Mouse (Mus musculus) E14TG2a.4 (cell line): ENCODE results near the gene Gm45234.
A peak's percentile ranks its signal among the peaks of the same experiment; 100 is the strongest.

Experiments
- H3K27me3 ChIP-seq: 2 replicates; pipeline ENCODE4 v1.6.1; 2014; ENCODE audit warnings: low read length, control low read depth; ENCODE audit not compliant: insufficient read depth
- H3K36me3 ChIP-seq: 2 replicates; pipeline ENCODE4 v1.6.1; 2014; ENCODE audit warnings: low read length, control low read depth; ENCODE audit not compliant: insufficient read depth
- H3K4me1 ChIP-seq: replicated peaks from 2 replicates; pipeline ENCODE4 v1.6.1; 2014; ENCODE audit warnings: low read depth, low read length, control low read depth
- H3K4me3 ChIP-seq: replicated peaks from 2 replicates; pipeline ENCODE4 v1.5.1; 2014; ENCODE audit warnings: mild to moderate bottlenecking, low read length
- H3K9me3 ChIP-seq: 2 replicates; pipeline ENCODE4 v1.6.1; 2014; ENCODE audit warnings: low read length, control low read depth
- CTCF ChIP-seq: conservative IDR thresholded peaks from 2 replicates; pipeline ENCODE4 v1.5.1; 2014; ENCODE audit warnings: low read length
- NANOG ChIP-seq: IDR thresholded peaks from 2 replicates; pipeline ENCODE4 v1.6.1; 2014; ENCODE audit warnings: borderline replicate concordance, low read length, mixed read lengths
- POU5F1 ChIP-seq: IDR thresholded peaks from 2 replicates; pipeline ENCODE4 v1.6.1; 2014; ENCODE audit warnings: low read length, borderline replicate concordance

The Gm45234 gene

DNA sequence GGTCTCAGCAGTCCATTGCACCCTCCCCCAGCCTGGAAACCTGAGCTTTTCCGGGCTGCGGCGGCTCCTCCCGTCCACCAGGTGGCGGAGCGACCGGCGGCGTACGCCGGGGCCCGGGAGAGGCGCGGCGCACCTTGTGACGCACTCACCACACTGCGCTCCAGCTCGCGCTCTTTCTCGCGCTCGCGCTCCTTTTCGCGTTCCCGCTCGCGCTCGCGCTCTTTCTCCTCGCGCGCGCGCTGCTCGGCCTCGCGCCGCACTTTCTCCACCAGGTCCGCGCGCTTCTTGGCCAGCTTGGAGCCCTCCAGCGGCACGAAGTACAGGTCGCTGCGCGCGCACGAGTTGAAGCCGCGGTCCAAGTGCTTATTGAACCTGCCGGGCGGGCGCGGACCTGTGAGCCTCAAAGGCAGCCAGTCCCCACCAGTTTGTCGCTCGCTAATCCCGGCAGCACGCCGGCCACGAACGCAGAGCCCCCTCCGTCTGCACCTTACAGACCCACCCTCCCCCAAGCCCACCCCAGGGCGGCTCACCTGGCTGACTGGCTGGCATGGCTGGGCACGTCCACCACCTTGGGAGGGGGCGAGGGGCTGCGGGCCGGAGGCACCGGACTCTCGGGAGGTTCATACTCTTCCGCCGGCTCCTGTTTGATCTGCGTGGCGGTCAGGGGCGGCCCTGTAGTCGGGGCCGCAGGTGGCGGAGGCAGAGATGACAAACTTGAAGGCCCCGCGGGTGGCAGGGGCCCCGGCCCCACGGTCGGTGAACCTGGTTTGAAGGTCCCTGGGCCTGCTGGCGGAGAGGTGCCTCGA is 10.1 kb downstream of the Gm45234 start:
- Histone ChIP-seq H3K4me3 (peak overlapping the region; percentile 82), H3K27me3 (peaks cover 11% of the 10 kb centered on the region), H3K4me1 (peaks cover 82% of the 10 kb centered on the region), H3K36me3 (peaks cover 50% of the 10 kb centered on the region), H3K9me3 (no peaks in the 10 kb centered on the region)
- TF ChIP-seq CTCF (no peak), POU5F1 (no peak), NANOG (no peak)

DNA sequence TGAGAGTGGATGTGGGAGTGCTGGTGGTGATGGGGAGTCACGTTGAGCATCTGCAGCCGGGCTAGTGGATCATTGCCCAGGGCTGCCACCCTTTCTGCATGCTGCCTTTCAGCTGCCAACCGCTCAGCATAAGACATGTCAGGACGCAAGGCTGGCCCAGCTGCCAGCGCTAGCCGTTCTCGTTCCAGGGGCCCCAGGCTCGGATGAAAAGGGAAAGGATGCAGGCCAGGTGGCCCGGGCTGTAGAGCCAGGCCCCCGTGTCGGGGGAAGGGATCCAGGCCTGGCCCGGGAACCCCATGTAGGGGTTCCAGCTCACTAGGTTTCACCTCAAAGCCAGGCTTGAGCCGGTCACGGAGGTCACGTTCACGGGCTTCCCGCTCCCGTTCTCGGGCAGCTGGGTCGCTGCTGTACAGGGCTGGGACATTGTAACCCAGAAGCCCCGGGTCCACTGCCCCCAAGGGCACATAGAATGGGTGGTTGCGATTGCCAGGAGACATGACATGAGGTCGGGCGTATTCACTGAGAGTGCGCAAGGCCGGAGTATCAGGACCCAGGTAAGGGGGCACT is 11.0 kb downstream of the Gm45234 start:
- H3K9me3 ChIP-seq, result no peaks in the 10 kb centered on the region
- peak overlapping the region; percentile 82 for H3K4me3 ChIP-seq
- TF ChIP-seq CTCF, result no peak
- TF ChIP-seq POU5F1, result no peak
- no peak for TF ChIP-seq NANOG
- peaks cover 7% of the 10 kb centered on the region for H3K27me3 ChIP-seq
- H3K36me3 ChIP-seq, result peaks cover 45% of the 10 kb centered on the region
- H3K4me1 ChIP-seq, result peaks cover 80% of the 10 kb centered on the region

DNA sequence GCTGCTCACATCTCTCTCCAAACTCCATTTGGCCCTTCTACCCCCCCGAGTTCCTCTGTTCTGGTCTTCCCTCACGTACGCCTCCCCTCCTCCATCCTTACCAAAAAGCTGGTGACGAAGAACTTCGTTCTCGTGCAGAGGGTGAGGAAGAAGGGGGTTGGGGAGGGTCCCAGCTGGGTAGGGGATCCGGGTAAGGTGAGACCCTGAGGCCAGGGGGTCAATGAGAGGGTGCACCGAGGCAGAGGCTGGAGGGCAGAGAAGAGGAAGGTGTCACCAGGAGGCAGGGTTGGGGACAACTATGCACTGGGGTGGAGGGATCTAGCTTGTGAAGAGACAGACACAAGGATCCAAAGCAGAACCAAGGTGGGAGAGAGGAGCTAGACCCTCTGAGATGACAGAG is 12.2 kb downstream of the Gm45234 start:
- Histone ChIP-seq H3K27me3 (peaks cover 7% of the 10 kb centered on the region), H3K4me3 (no peak overlapping the region), H3K4me1 (peaks cover 80% of the 10 kb centered on the region), H3K9me3 (no peaks in the 10 kb centered on the region), H3K36me3 (peaks cover 35% of the 10 kb centered on the region)
- TF ChIP-seq POU5F1 (no peak), NANOG (no peak), CTCF (no peak)

DNA sequence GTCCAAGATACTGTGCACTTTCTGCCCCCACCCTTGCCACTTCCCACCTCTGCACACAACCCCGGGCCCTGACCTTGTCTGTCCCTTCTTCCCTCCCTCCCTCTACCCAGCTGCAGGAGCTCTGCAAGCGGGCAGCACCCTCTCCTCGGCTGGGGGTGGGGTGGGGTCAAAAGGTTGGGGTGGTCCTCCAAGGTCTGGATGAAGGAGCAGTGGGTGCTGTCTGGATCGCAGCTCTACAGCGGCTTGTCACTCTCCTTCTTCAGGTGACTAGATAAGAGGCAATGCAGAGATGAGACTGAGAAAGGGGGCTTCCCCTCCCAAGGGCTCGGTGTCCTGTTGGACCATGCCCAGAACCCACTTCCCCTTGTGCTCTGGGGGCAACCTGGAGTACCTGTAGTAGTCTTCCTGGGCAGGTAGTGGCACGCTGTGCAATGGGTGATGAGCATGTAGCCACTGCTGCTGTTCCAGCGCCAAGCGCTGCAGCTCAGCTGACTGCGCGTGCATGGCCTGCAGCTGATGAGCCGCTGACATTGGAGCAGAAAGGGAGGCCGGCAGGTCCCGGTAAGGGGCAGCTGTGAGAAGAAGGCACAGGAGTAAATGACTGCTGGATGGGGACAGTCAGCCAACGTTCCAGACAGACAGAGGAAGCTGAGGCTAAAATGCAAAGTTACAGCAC is 12.8 kb downstream of the Gm45234 start:
- peaks cover 80% of the 10 kb centered on the region for H3K4me1 ChIP-seq
- no peak overlapping the region; the same call in 1 of the 2 replicates for H3K4me3 ChIP-seq
- peaks cover 30% of the 10 kb centered on the region for H3K36me3 ChIP-seq
- H3K27me3 ChIP-seq, result peaks cover 7% of the 10 kb centered on the region
- no peaks in the 10 kb centered on the region for H3K9me3 ChIP-seq
- no peak for TF ChIP-seq CTCF
- no peak for TF ChIP-seq NANOG
- no peak for TF ChIP-seq POU5F1

- H3K4me3 ChIP-seq, result peak overlapping the region; percentile 37
- TF ChIP-seq POU5F1 (no peak), NANOG (no peak), CTCF (no peak)
- H3K27me3 ChIP-seq, result peaks cover 4% of the 10 kb centered on the region
- no peaks in the 10 kb centered on the region for H3K9me3 ChIP-seq
- peaks cover 80% of the 10 kb centered on the region for H3K4me1 ChIP-seq
- H3K36me3 ChIP-seq, result peaks cover 23% of the 10 kb centered on the region
Measured at GRCm38 (mm10) chr6:124741842-124742241, 14.0 kb downstream of the Gm45234 start.

DNA sequence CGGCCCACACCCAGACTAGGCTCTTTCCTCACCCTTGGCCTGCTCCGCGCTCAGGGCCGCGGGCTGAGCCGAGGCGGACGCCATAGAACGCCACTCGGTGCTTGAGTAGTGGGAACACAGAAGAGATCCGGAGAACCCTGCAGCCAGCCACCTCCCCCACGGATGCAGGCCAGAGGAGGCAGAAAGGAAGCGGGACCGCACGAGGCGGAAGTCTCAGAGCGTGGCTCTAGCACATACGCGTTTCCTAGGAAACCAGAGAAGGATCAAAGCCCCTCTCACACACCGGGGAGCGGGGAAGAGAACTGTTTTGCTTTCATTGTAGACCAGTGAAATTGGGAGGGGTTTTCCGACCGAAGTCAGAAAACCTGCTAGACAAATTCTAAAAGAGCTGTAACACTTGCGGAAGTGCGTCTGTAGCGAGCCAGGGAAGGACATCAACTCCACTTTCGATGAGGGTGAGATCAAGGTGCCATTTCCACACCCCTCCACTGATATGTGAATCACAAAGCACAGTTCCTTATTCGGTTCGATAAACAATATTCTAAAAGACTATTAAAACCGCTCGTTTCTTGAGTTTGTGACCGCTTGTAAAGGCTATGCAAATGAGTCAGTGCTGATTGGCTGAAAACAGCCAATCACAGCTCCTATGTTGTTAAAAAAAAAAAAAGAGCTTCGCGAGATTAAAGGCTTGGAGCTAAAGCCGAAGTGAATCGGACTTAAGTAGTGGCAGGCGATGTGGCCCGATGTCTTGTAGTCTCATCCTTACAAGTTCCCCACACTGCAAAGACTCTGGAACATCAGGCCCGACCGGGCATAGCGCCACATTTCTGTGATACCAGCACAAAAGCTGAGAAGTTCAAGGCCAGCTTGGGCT is 14.7 kb downstream of the Gm45234 start, which contains the start of gene Grcc10:
TSS of gene Grcc10 (minus strand) at position 487 of the 874 bp plus-strand sequence.
- no peak for TF ChIP-seq NANOG
- no peak for TF ChIP-seq POU5F1
- TF ChIP-seq CTCF, result no peak
- Histone ChIP-seq H3K36me3 (peaks cover 21% of the 10 kb centered on the region), H3K4me1 (peaks cover 75% of the 10 kb centered on the region), H3K4me3 (peak within 1 kb of the TSS; percentile 86), H3K9me3 (no peaks in the 10 kb centered on the region), H3K27me3 (no peaks in the 10 kb centered on the region; the same call in 1 of the 2 replicates)

DNA sequence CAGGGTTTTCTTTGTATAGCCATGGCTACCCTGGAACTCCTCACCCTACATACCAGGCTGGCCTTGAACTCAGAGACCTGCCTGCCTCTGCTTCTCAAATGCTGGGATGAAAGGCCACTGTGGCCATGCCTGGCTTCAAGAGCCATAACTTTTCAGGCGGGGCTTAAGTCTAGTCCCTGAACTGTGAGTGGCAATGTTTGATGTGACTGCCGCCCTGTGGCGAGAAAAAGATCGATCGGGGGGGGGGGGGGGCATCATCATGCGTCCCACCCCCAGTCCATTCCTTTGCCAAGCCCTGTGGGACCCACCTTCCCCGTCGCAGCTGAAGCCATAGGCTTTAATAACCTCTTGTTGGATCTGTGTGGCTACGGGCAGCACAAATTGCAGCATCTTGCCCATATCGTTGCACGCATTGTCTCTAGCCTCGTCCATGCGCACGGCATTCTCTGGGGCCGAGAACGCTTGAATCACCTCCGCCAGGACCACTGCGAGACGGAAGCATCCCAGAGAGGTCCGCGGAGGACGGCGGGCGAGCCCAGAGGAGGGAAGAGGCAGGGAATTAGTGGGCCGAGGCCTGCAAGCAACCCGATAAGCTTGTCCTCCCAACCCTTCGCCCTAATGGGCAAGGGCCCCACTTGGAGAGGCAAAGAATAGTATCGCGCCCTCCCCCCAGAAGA is 15.5 kb downstream of the Gm45234 start:
- no peaks in the 10 kb centered on the region for H3K9me3 ChIP-seq
- peaks cover 21% of the 10 kb centered on the region for H3K36me3 ChIP-seq
- H3K4me1 ChIP-seq, result peaks cover 74% of the 10 kb centered on the region
- H3K27me3 ChIP-seq, result no peaks in the 10 kb centered on the region; the same call in 1 of the 2 replicates
- H3K4me3 ChIP-seq, result peak overlapping the region; percentile 86
- TF ChIP-seq NANOG (no peak), CTCF (peak; percentile 31), POU5F1 (no peak)
